In the genomic region with DNA sequence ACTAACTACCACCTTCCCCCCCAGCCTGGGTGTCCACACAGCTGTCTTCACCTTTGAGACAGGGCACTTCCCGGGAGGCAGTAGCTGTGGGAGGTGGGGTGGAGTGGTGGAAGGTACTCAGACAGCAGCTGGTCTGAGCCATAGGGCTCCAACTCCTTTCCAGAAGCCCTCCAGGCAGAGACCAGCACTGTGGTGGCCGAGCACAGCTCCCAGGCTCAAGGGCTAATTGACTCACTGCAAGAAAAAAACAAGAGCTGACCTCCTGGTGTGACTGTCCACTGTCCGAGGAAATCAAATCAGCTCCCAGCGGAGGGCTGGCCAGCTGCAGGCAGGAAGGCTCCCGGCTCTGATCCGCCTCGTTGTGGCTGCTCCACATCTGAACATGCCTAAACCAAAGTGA, we compare ENCODE assay signal across 21 mouse cellular contexts. TPM values are rescaled to one million over a fixed set of nuclear protein-coding genes. Genes with fewer than 3 reads are reported as not detected.
DNase-seq lines count a peak whose midpoint lies in the region; ATAC-seq and TF ChIP-seq lines count a peak whose summit lies in the region.
"Had no signal": no experiment of that assay in that cellular context is flagged by ENCODE, and none has a peak within 500 bp of the region (broad histone marks: within the 10 kb centered on the region; RNA-seq: fewer than 3 reads in every experiment).

No protein-coding gene starts in this region.

- H3K4me2 ChIP-seq in intestine, embryonic 16.5 days (ENCODE audit: low read depth, low read length) = no peak overlapping the region
- no peak overlapping the region for H3K4me2 ChIP-seq in intestine, postnatal 0 days (replicated peaks; ENCODE audit: low read depth)
- no peak overlapping the region for H3K4me2 ChIP-seq in lung, postnatal 0 days (replicated peaks; ENCODE audit: low read depth, low read length)
- H3K4me2 ChIP-seq: embryonic facial prominence, embryonic 12.5 days; heart, embryonic 11.5 days; liver, embryonic 11.5 days; neural tube, embryonic 13.5 days had no signal

- H3K9ac ChIP-seq in intestine, embryonic 16.5 days (ENCODE audit: low read depth, low read length) = no peak overlapping the region
- H3K9ac ChIP-seq in intestine, postnatal 0 days (ENCODE audit: low read depth, low read length) = no peak overlapping the region
- no peak overlapping the region for H3K9ac ChIP-seq in lung, postnatal 0 days (replicated peaks; ENCODE audit: low read depth)
- H3K9ac ChIP-seq: embryonic facial prominence, embryonic 12.5 days; neural tube, embryonic 13.5 days had no signal

- no peaks in the 10 kb centered on the region for H3K9me3 ChIP-seq in intestine, embryonic 16.5 days (ENCODE audit: control insufficient read depth, low read length)
- no peaks in the 10 kb centered on the region for H3K9me3 ChIP-seq in intestine, postnatal 0 days (ENCODE audit: control insufficient read depth)
- no peaks in the 10 kb centered on the region for H3K9me3 ChIP-seq in lung, postnatal 0 days (ENCODE audit: low read length)
- H3K9me3 ChIP-seq: embryonic facial prominence, embryonic 12.5 days; midbrain, embryonic 10.5 days; neural tube, embryonic 13.5 days had no signal

- 41% methylated on average over 7 of the region's 7 CpGs for WGBS in intestine, embryonic 16.5 days
- WGBS in intestine, postnatal 0 days = 46% methylated on average over 7 of the region's 7 CpGs
- WGBS in lung, postnatal 0 days = 41% methylated on average over 7 of the region's 7 CpGs
- WGBS in lung, adult 2 months = 43% methylated on average over 7 of the region's 7 CpGs

- TF ChIP-seq CTCF in intestine, postnatal 0 days (IDR thresholded peaks at IDR 0.05; ENCODE audit: low read depth) = no peak
- TF ChIP-seq CTCF in lung, postnatal 0 days (IDR thresholded peaks at IDR 0.05) = no peak
- TF ChIP-seq CTCF in lung, adult 2 months (IDR thresholded peaks at IDR 0.05; ENCODE audit: insufficient read depth, low read length) = no peak

- H3K4me1 ChIP-seq in intestine, embryonic 16.5 days (ENCODE audit: control insufficient read depth, insufficient read depth, low read length) = peaks cover 24% of the 10 kb centered on the region
- H3K4me1 ChIP-seq in intestine, postnatal 0 days (replicated peaks; ENCODE audit: control insufficient read depth, insufficient read depth, low read length) = peaks cover 7% of the 10 kb centered on the region
- H3K4me1 ChIP-seq in lung, postnatal 0 days (ENCODE audit: insufficient read depth, low read depth, low read length) = 0 out of 2 replicates have a peak, but pooled peaks cover 3% of the 10 kb centered on the region
- H3K4me1 ChIP-seq in lung, adult 2 months (ENCODE audit: control insufficient read depth, insufficient read depth, low read length) = no peaks in the 10 kb centered on the region

- DNase-seq in lung, postnatal 0 days (ENCODE audit: low spot score) = peak; percentile 30
- DNase-seq in lung, adult 2 months = no peak
- peak; percentile 49 for DNase-seq in embryo, embryonic 11 days
- peak; percentile 72 for DNase-seq in retina, embryonic 14.5 days (ENCODE audit: low spot score)
- DNase-seq in adrenal gland, postnatal 10 days = no peak
- DNase-seq in layer of hippocampus, adult 9-10 months (ENCODE audit: low spot score) = no peak
- DNase-seq: cerebellum, postnatal 14 days; gastrocnemius, postnatal 36 days; heart, postnatal 36 days; lung, postnatal 14 days; right cerebral cortex, postnatal 4 days; thymus, postnatal 14 days had no signal

- TF ChIP-seq EP300 in lung, postnatal 0 days (IDR thresholded peaks at IDR 0.05) = no peak

- ATAC-seq in intestine, embryonic 16.5 days = no peak
- ATAC-seq in intestine, postnatal 0 days = no peak
- ATAC-seq in lung, postnatal 0 days = no peak

- TF ChIP-seq POLR2A in lung, adult 2 months (IDR thresholded peaks at IDR 0.05; ENCODE audit: borderline replicate concordance, extremely low read depth, low read depth, low read length) = no peak

- H3K27me3 ChIP-seq in intestine, embryonic 16.5 days (replicated peaks; ENCODE audit: control insufficient read depth, insufficient read depth, low read length) = no peaks in the 10 kb centered on the region
- no peaks in the 10 kb centered on the region for H3K27me3 ChIP-seq in intestine, postnatal 0 days (replicated peaks; ENCODE audit: control insufficient read depth, insufficient read depth, low read length)
- H3K27me3 ChIP-seq in lung, postnatal 0 days (replicated peaks; ENCODE audit: insufficient read depth, low read length) = no peaks in the 10 kb centered on the region

- H3K4me3 ChIP-seq in intestine, embryonic 16.5 days (ENCODE audit: low read length) = no peak overlapping the region
- no peak overlapping the region for H3K4me3 ChIP-seq in intestine, postnatal 0 days (ENCODE audit: low read depth, low read length)
- H3K4me3 ChIP-seq in lung, postnatal 0 days (ENCODE audit: low read depth, low read length) = no peak overlapping the region
- H3K4me3 ChIP-seq in lung, adult 2 months (replicated peaks; ENCODE audit: extremely low read depth, low read depth, low read length) = no peak overlapping the region
- H3K4me3 ChIP-seq: embryonic facial prominence, embryonic 12.5 days; midbrain, embryonic 10.5 days; neural tube, embryonic 13.5 days had no signal

- 0 out of 2 replicates have a peak, but pooled peaks cover 4% of the 10 kb centered on the region for H3K36me3 ChIP-seq in intestine, embryonic 16.5 days (ENCODE audit: control insufficient read depth, insufficient read depth, low read length)
- H3K36me3 ChIP-seq in intestine, postnatal 0 days (ENCODE audit: control insufficient read depth, insufficient read depth) = peaks cover 11% of the 10 kb centered on the region
- peaks cover 3% of the 10 kb centered on the region; the same call in 1 of the 2 replicates for H3K36me3 ChIP-seq in lung, postnatal 0 days (ENCODE audit: insufficient read depth, low read length)

- H3K27ac ChIP-seq in intestine, embryonic 16.5 days (ENCODE audit: low read length) = 0 out of 2 replicates have a peak overlapping the region, but pooled peaks have one; percentile 11
- H3K27ac ChIP-seq in intestine, postnatal 0 days (ENCODE audit: low read depth, low read length) = no peak overlapping the region
- H3K27ac ChIP-seq in lung, postnatal 0 days (ENCODE audit: low read length) = no peak overlapping the region
- H3K27ac ChIP-seq: embryonic facial prominence, embryonic 12.5 days; midbrain, embryonic 10.5 days; neural tube, embryonic 13.5 days had no signal

RNA-seq across cellular contexts. Expression of gene Evpl, which starts 1.9 kb away (rescaled TPM):
- polyA plus RNA-seq in intestine, embryonic 16.5 days (2015; fragmentation: Nextera tagmentation; extraction: Ambion mirVana) = 1.9 and 2.5 TPM in 2 replicates
- polyA plus RNA-seq in intestine, postnatal 0 days (2015; fragmentation: Nextera tagmentation; extraction: Ambion mirVana) = 1.2 and 1.3 TPM in 2 replicates
- 2.9 and 4.2 TPM in 2 replicates for polyA plus RNA-seq in lung, postnatal 0 days (2015; fragmentation: Nextera tagmentation; extraction: Ambion mirVana)
- polyA plus RNA-seq in lung, adult 2 months (2012; rRNA removed) = 3.6 and 16.8 TPM in 2 replicates
- 1 to 10 TPM; 1.4 to 1.7 TPM for total RNA-seq in adrenal gland, postnatal 10 days (2021)

RNA-seq across cellular contexts. Expression of gene Srp68, which starts 34.2 kb away (rescaled TPM):
- 90.9 and 94.8 TPM in 2 replicates for polyA plus RNA-seq in intestine, embryonic 16.5 days (2015; fragmentation: Nextera tagmentation; extraction: Ambion mirVana)
- polyA plus RNA-seq in intestine, postnatal 0 days (2015; fragmentation: Nextera tagmentation; extraction: Ambion mirVana) = 45.2 and 48.7 TPM in 2 replicates
- polyA plus RNA-seq in lung, postnatal 0 days (2015; fragmentation: Nextera tagmentation; extraction: Ambion mirVana) = 43.0 and 47.4 TPM in 2 replicates
- polyA plus RNA-seq in lung, adult 2 months (2012; rRNA removed) = 29.7 and 42.9 TPM in 2 replicates
- total RNA-seq in adrenal gland, postnatal 10 days (2021) = 10 to 100 TPM; 63.3 to 64.9 TPM

RNA-seq across cellular contexts. Expression of gene Galr2, which starts 40.9 kb away (rescaled TPM):
- 0.16 and 0.31 TPM in 2 replicates for polyA plus RNA-seq in intestine, embryonic 16.5 days (2015; fragmentation: Nextera tagmentation; extraction: Ambion mirVana)
- 0.10 and 0.29 TPM in 2 replicates for polyA plus RNA-seq in intestine, postnatal 0 days (2015; fragmentation: Nextera tagmentation; extraction: Ambion mirVana)
- 0.11 TPM in 1 of 2 replicates, not detected in the other for polyA plus RNA-seq in lung, postnatal 0 days (2015; fragmentation: Nextera tagmentation; extraction: Ambion mirVana)
- polyA plus RNA-seq in lung, adult 2 months (2012; rRNA removed) = 0.10 and 0.18 TPM in 2 replicates
- total RNA-seq in adrenal gland, postnatal 10 days (2021) = under 1 TPM; 0.15 to 0.36 TPM
- total RNA-seq: heart, postnatal 36 days; layer of hippocampus, adult 18-20 months; left cerebral cortex, postnatal 36 days had no signal

RNA-seq across cellular contexts. Expression of gene Acox1, which starts 41.0 kb away (rescaled TPM):
- 85.5 and 104 TPM in 2 replicates for polyA plus RNA-seq in intestine, embryonic 16.5 days (2015; fragmentation: Nextera tagmentation; extraction: Ambion mirVana)
- polyA plus RNA-seq in intestine, postnatal 0 days (2015; fragmentation: Nextera tagmentation; extraction: Ambion mirVana) = 98.9 and 114 TPM in 2 replicates
- 31.7 and 33.5 TPM in 2 replicates for polyA plus RNA-seq in lung, postnatal 0 days (2015; fragmentation: Nextera tagmentation; extraction: Ambion mirVana)
- 45.6 and 67.9 TPM in 2 replicates for polyA plus RNA-seq in lung, adult 2 months (2012; rRNA removed)
- 100 to 1,000 TPM; 177 to 242 TPM for total RNA-seq in adrenal gland, postnatal 10 days (2021)

RNA-seq across cellular contexts. Expression of gene Ten1, which starts 41.1 kb away (rescaled TPM):
- polyA plus RNA-seq in intestine, embryonic 16.5 days (2015; fragmentation: Nextera tagmentation; extraction: Ambion mirVana) = 106 and 115 TPM in 2 replicates
- 64.6 and 66.8 TPM in 2 replicates for polyA plus RNA-seq in intestine, postnatal 0 days (2015; fragmentation: Nextera tagmentation; extraction: Ambion mirVana)
- 74.7 and 79.0 TPM in 2 replicates for polyA plus RNA-seq in lung, postnatal 0 days (2015; fragmentation: Nextera tagmentation; extraction: Ambion mirVana)
- polyA plus RNA-seq in lung, adult 2 months (2012; rRNA removed) = 26.9 and 29.3 TPM in 2 replicates
- 10 to 100 TPM; 17.8 to 24.4 TPM for total RNA-seq in adrenal gland, postnatal 10 days (2021)

Comparison
In these comparisons a context has a peak if more than half of its experiments do, and no peak if none do; other contexts are left out.
1. DNase-seq: peak in lung, postnatal 0 days (single experiment), embryo, embryonic 11 days (single experiment) and retina, embryonic 14.5 days (single experiment); none in lung, adult 2 months (single experiment), adrenal gland, postnatal 10 days (single experiment) and layer of hippocampus, adult 9-10 months (single experiment).